Mouse (Mus musculus): ENCODE measurements at regions not wholly inside any gene's neighbourhood (a gene's known extent, or its start where the extent isn't known, plus 50 kb on each side); places are given as distances from the start of the nearest gene placed in this dataset.

GRCm38 (mm10) chr10:119014731-119015130 is 144.7 kb upstream of the Dyrk2 start:
- no peak for DNase-seq

- DNase-seq, result no peak
Observed at GRCm38 (mm10) chr10:119013758-119014157, 143.7 kb upstream of the Dyrk2 start.

GRCm38 (mm10) chr10:119011511-119011910 is 141.5 kb upstream of the Dyrk2 start:
- no peak for DNase-seq

DNA sequence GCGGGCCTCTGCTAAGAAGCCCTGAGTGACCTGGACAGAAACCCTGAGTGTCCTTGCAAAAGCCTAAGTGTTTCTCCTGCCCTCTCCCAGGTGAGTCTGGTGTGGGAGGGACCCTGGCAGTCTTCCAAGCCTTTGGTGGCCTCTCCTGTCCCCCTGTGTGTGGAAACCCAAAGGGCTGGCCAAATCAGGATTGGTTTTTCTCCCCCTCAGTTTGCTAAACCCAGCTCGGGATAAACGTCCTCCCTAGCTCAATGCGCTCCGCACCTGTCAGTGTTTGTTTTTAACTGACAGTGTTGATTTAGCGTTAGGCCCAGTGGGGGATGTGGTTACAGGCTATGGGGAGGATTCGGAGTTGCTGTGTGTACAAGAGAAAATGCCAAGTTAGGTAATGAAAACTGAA is 140.9 kb upstream of the Dyrk2 start:
- peak; percentile 61 to 76 for DNase-seq

DNA sequence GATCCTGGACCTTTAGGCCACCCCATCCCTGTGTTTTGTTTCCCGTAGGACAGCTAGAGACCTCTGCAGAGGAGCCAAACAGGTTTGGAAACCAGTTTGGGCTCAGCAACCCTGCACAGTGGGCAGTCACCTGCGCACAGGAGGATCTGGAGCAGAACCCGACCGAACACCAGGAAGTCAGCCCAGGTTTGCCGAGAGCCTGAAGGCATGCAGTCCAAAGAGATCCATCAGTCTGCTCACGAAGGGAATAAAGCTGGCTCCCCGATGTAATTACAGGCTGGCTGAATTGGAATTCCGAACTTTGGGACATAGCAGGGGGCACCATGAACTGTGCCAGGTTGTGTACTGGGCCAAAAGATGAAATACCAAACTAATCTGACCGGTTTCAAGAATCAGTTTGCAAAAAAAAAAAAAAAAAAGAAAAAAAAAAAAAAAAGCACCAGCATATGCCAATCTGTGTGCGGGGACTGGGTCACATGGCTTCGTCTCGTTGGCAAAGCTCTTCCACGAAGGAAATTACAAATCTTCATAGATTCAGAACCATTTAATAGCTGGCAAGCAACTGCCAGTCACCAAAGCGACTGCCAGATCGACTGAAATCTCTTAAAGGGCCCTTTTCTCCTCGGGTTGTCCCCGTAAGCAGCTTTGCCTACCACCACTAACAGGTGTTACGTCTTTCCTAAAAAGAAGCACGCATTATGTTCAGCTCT is 137.0 kb upstream of the Dyrk2 start:
- no peak for DNase-seq

DNA sequence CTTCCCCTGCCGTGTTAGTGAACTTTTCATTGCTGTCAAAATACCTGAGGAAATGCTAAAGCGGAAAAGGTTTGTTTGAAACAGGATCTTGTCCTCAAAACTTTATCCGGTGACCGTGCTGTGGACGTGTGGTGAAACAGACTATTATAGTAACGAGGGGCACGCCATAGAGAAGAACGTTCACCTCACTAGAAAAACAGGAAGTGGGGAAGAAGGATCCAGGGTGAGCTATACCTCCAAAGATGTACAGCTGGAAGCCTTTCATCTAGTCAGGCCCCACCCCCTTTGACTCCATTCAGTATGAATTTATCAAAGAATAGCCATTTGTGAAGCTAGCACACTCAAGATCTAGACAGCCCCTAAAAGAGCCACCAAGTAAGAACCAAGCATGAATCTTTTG is 135.5 kb upstream of the Dyrk2 start:
- peak in 1 of 2 experiments; percentile 63 for DNase-seq

DNA sequence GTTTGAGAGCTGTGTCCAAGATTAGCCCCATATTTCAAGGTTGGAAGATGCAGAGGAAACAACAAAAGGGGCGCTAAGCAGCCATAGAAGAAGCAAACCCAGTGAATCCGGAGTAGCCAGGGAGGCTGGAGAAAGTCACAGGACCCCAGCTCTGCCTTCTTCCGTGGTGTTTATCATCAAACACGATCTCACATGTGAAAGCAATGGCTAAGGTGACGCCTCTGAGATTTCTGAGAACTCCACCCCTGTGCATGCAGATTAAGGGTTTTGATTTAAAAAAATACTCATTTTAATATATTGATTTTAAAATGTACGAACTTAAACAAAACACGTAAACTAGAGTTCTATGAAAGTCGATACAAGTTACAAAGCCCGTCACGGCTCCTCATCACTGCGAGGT is 134.4 kb upstream of the Dyrk2 start:
- DNase-seq, result no peak

DNA sequence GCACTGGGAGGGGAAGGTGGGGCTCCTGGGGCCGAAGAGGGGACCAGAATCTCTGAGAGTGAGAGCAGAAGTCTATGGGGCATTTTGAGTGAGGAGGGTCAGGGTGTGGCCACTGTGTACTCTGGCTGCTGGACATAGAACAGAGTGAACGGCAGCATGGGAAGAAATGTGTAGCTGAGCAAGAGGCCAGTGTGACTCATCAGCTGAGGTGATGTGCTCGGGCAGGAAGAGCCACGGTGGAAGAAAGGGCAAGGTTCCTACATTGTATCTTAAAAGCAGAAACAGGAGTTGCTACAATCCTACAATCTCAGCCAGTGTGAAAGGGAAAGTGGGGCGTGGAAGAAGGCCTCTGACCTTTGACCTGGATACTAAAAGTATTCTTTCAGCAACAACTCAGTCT is 133.8 kb upstream of the Dyrk2 start:
- DNase-seq, result no peak

GRCm38 (mm10) chr10:119003042-119003441 is 133.0 kb upstream of the Dyrk2 start:
- peak in 1 of 2 experiments; percentile 49 for DNase-seq

DNA sequence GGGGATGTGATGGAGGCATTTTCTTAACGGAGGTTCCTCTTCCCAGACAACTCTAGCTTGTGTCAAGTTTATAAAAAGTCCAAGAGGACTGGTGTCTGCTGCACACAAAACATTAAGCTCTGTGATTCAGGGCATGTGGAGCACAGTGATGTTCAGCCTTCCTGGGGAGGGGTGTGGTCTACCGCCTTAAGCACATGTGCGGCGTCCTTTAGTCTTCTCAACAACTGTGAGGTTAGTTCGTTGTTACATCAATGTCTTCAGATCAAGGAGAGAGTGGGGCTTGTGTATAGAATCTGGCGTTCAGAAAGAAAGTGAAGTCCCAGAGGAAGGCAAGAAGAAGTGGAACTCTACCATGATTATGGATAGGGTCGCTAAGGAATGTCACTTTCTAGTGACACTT is 131.9 kb upstream of the Dyrk2 start:
- peak in 1 of 2 experiments; percentile 35 for DNase-seq

DNA sequence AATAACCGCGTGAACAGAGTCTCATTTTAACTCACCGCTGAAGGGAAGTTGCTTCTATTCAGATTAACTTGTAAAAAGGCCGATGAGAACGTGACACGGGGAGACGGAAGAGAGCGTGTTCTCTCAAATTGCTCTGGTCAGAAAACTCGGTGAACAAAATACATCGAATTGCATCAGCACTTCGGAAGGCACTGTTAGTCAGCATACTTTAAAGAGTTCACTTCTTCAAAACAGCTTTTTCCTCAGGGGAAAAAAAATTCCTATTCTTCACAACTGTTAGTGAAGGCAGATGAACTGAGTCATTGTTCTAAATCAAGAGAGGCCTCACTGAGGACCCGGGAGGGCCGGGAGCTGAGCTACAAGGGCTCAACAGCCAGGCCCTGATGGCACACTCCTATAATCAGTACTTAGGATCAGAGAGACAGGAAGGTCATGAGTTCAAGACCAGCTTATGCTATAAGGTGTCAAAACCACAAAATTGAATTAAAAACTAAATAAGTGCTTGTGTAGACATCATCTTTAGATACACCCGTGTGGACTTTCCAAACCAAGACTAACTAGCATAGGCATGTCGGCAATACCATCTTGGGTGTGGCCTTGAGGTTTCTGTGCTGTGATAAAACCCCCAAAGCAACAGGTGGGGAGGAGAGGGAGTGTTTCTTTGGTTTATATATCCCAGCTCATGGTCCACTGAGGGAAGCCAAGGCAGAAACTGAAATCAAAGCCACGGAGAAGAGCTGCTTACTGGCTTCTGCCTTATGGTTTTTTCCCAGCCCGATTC is 131.2 kb upstream of the Dyrk2 start:
- DNase-seq, result no peak

DNA sequence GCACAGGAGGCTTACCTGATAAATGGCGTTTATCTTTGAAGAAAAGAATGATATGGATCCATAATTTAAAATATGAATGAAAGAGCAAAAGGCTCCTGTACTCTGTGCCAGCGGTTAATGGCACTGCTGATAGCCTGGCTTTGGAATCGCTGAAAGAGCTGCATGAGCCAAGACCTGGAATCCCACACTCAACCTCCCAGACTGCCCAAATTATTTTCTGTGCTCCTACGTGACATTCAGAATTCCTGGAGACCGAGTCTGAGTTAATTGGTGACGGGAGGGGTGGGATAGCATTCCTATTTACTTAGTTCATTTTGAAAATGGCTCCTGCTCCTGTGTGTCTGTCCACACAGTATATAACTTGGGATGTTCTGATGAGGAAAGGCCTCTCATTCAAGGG is 129.0 kb upstream of the Dyrk2 start:
- DNase-seq, result no peak

- no peak for DNase-seq
Observed at GRCm38 (mm10) chr10:118997034-118997433, 127.0 kb upstream of the Dyrk2 start.

- no peak for DNase-seq
Observed at GRCm38 (mm10) chr10:118993819-118994574, 124.0 kb upstream of the Dyrk2 start.

DNA sequence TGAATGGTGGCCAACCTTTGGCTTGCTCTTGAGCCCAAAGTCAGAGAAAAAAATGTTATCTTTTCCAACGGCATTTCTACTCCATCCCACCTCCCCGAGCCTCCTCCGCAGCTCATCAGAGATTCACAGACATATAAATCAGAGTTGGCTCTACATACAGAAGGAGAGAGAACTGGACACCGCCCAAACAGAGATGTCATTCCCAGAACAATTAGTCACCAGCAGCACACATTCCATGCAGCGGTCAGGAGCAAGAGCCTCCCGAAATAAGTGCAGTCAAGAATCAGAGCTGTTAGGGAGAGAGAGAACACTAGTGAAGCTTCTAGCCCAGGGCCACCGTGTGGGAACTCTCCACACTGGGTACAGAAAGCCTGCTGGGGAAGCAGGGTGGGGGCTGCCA is 121.2 kb upstream of the Dyrk2 start:
- no peak for DNase-seq

DNA sequence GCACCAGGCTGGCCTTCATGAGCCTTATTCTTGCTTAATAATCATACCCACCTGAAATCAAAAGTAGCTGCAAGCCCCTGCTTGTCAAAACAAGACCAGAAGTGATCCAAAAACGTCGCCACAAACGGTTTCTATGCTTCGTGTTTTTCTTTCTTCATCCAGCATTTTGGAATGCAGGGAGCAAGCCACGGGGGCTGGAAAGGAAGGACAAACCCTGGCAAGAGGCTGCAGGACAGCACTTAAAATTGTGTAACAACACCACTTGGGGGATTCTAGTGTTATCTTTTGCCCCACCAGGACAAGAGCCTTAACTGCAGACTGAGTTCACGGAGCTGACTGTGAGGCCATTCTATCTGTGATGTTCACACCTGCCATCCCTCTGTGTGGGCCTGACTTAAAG is 120.5 kb upstream of the Dyrk2 start:
- DNase-seq, result no peak

DNA sequence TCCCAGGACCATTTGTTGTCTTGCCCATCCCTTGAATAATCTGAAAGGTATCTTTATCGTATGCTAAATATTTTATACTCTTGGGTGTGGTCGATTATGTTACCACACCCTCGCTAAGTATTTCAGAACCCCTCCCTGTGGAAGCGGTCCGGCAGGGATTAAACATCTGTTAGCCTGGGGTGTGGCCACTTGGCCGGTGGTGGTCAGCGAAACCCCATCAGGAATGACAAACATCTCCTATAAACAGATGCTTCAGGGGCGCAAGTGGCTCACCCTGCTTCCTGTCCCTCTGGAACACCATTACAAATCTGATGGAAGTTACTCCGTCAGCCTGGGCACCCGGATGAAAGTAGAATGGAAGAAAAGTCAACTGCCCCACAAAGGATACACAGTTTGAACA is 119.8 kb upstream of the Dyrk2 start:
- no peak for DNase-seq

DNA sequence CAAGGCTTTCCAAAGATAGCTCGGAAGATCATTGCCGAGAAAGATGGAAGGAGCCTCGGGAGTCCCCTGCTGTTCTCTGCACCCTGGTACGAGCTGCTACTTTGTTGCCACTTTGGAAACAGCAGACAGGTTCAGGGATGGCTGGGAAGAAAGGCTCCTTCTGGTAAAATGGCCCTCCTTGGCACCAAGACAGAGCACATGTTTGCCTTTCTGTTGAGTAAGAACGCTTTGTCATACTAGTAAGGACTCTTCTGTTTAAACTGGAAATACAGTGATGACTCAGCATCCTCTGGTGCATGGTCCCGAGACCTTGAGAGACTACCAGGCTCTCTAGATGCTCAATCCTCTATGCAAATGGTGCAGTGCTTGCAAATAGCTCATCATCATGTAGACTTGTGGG is 118.2 kb upstream of the Dyrk2 start:
- DNase-seq, result no peak

DNA sequence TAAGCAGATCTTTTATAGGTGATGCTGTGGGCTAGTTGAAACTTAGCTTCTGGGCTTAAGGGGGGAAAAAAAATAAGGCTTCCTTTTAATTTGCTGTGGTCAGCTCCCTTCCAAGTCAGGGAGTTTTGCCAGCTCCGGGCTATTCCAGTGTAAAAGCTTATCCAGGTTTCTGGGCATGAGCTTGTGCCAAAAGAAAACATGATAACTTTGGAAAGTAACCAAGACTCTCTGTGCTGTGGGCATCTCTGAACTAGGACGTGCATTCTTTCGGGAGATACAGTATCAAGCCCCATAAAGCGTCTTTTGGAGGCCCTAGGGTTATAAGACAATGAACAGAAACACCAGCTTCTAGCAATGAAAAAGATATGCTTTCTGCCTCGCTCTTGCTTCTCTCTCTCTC is 114.6 kb upstream of the Dyrk2 start:
- DNase-seq, result no peak

- no peak for DNase-seq
Observed at GRCm38 (mm10) chr10:118981446-118981845, 111.4 kb upstream of the Dyrk2 start.

- DNase-seq, result peak; percentile 52 to 67
Observed at GRCm38 (mm10) chr10:118979339-118979738, 109.3 kb upstream of the Dyrk2 start.

- peak; percentile 45 to 70 for DNase-seq
Observed at GRCm38 (mm10) chr10:118978181-118978743, 108.3 kb upstream of the Dyrk2 start.

DNA sequence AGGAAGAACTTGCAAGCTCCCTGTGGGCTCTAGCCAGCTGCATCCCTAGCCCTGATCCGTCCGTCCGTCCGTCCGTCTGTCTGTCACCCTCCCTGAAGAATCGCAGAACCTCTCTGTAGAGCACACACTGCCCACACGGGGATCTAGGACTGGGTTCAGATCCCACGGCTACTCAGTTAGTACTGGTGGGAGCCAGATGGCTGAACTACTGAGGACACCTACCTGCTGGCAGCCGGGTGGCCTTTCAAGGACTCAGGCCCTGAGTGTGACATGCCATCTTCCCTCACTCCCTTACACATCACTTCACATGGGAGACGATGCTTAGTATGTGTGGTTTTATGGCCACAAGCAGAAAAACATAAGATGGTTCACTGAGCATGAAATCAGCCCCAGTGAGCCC is 106.4 kb upstream of the Dyrk2 start:
- DNase-seq, result no peak
